Mouse (Mus musculus) erythroblast, embryonic 14.5 days (primary cell): Measurements from ENCODE around the gene Twist2.

Source experiments
- GATA1 ChIP-seq: IDR thresholded peaks from 2 replicates; pipeline ENCODE4 v1.6.1; 2012; ENCODE audit warnings: low read length, inconsistent platforms, mixed read lengths
- TAL1 ChIP-seq: IDR thresholded peaks from 3 replicates; pipeline ENCODE4 v1.6.1; 2012; ENCODE audit warnings: low read length, inconsistent platforms, mixed read lengths

DNA sequence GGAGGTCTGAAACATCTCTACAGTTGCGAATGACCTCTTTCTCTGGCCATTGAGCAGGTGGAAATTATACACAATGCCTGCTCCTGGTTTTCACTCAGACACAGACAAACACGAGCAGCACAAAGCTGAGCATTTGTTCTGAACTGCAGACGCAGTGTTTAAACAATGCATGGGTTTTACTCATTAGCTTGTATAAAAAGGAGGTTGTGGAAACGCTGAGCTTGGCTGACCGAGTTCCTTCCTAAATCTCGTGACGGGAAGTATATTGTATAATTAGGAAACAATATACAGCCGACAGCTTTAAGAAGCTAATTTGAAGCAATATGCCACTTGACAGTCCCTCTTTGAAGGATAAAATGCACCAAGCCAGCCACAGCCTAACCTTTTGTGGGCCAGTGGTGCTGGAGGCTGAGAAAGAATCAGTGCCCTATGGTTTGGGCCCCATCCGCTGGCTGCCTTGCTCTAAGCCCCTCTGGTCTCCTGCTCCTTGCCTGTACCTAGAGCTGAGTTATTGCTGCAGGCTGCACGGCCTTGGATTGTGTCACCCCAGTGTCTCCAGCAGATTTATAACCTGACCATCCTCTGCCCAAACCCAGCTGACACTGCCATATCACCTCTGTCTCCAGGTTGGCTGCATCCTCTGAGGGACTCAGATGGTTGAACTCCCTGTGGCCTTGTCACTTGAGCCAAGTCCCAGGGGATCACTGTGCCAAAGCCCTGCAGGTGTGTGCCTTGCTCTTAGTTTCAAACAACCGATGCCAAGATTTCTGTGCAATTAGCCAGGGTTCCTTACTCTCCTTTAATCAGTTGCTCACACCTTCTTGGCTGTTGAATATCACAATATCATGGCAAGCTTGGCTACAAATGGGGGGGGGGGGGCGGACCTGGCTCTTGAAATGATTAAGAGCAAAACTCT, 42.4 kb upstream of the Twist2 start:
- TF ChIP-seq GATA1 = no peak
- no peak for TF ChIP-seq TAL1
